Mouse (Mus musculus) right cerebral cortex, postnatal 4 days (tissue): Measurements from ENCODE around the gene Plxna3.
A peak's percentile ranks its signal among the peaks of the same experiment; 100 is the strongest.
"Not testable (repeated sequence)": the region's sequence is repeated elsewhere in the genome, so short reads cannot be mapped to it uniquely, and the experiment has no call there.

Source experiments
- DNase-seq: peaks from one replicate; pipeline ENCODE4 v3.0.0-alpha.2; 2022

Plxna3 gene

GRCm38 (mm10) chrX:74328725-74329161 is at the start of gene Plxna3:
TSS of gene Plxna3 (plus strand) at chrX:74329066.
- peak; percentile 77 for DNase-seq

GRCm38 (mm10) chrX:74281041-74281731 is 47.7 kb upstream of the Plxna3 start:
- DNase-seq = no peak

GRCm38 (mm10) chrX:74281732-74282394 is 47.0 kb upstream of the Plxna3 start, which contains the start of the genes Taz and Dnase1l1:
TSS of gene Taz (plus strand) at chrX:74281912.
TSS of gene Dnase1l1 (minus strand) at chrX:74282337.
- peak; percentile 23 for DNase-seq

DNA sequence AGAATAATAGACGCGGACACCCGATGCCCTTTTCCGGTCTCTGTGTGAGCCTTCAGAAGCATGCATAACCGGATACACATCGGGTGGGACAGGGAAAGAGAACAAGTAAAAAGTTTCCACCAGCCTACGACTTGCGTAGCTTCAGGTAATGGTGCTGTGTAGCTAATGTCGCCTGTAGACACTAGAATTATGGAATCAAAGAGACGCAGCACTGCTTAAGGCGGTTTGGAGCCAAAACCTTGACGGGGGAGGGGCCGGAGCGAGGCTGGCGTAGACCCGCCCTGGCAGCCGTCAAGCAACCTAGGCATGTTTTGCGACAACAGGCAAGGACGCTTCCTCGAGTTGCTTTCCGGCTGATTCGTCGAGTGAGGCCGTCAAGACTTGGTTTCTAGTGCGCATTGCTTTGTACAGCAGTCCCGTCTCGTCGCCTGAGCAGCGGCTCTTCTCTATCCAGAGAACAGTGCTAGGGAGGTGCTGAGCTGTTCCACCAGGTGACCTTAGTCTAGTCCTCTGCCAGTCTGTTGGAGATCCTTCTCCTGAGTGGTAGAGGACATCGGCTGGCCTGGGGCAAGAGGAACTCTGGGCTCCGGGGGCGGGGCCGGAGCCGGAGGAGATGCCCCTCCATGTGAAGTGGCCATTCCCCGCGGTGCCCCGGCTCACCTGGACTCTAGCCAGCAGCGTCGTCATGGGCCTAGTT is 46.3 kb upstream of the Plxna3 start:
- DNase-seq = peak; percentile 79

GRCm38 (mm10) chrX:74283092-74283437 is 45.8 kb upstream of the Plxna3 start:
- no peak for DNase-seq

GRCm38 (mm10) chrX:74293431-74293830 is 35.4 kb upstream of the Plxna3 start:
- DNase-seq = no peak

DNA sequence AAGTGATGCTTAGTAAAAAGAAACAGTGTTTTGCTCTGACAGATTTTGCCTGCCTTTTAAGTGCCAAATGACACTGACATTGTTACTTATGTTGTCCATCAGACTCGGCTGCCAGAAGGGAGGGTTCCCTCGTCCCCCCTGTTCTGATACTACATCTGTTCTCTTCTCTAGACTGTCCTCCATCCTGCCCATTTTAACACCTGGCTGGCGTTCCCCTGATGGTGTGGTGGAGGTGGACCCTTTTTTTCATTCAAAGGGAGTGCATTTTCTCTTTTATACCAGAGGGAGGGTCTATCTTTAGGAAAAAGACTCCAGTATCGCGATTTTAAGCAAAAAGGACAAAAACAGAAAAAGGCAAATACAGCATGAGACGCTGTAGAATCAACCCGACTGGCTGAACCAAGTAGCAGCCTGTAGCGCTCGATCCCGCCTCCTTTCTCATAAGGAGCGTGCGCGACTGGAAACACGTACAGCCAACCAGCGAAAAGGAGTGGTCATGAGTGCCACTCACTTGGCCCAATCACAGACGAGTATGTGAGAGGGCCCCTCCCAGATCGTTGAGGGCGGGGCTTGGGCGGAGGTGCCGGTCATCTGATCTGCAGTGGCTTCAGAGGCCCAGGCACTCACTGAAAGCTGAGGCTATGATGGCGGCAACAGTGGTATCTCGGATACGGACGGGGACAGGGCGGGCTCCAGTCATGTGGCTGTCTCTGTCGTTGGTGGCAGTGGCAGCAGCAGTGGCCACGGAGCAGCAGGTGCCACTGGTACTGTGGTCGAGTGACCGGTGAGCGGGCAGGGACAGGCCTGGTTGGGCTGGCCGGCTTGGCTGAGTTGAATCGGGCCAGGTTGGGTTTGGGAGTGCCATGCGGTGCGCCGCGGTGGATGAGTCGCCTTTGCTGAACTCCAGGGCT is 32.1 kb upstream of the Plxna3 start, which contains the start of gene Atp6ap1:
Atp6ap1 (plus strand) TSS at position 560 of the 911 bp plus-strand sequence.
- DNase-seq = peak; percentile 86

DNA sequence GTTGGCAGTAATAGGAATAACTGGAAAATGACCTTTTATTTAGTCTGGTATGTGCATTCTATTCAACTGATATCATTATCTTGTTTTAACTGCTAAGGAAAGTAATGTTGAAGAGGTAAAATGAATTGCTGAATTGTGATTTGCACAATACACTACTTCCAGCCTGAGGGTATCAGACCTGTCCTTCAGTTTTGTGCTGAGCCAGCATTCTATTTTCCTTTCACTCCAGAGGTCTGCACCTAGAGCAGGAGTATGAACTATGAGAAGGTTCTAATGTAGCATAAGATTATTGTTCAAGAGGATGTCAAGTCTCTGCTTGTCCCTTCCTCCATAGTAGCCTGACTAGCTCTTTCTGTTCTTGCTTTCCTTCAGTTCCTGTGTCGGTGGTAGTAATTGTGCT is 30.5 kb upstream of the Plxna3 start:
- DNase-seq = no peak

- DNase-seq = no peak
These were observed 29.1 kb upstream of the Plxna3 start for GRCm38 (mm10) chrX:74299721-74300120.

DNA sequence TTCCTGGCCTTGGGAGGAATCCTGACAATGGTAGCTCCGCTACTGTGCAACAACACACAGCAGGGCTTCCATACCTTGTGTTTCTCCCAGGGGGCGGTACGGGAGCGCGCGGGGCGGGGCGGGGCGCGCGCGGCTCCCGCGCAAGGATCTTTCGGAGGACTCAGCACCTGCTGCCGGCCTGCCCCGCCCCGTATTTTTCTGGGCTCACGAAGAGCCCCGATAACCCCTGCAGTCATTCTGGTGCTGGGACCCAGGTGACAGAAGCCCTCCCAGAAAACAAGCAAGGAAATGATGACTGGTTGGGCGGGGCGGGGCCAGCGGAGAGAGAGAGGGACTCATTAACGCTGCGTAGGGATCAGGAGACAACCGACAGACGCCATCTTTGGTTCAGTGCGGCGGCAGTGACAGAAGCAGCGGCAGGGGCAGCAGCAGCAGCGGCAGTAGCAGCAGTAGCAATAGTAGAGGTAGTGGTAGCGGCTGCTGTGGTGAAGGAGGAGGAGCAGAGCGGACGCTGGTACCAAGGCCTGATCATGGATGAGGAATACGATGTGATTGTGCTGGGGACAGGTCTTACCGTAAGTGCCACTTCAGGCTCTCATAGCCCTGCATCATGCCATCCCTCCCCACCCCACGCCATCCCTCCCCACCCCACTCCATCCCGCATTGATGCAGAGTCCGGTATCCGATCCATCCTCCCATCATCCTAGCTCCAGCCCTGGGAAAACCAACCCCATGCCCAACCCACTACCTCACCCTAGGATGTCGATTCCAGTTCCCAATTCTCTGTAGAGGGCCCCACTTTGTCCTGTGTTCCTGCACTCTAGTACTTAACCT is 23.8 kb upstream of the Plxna3 start, which contains the start of gene Gdi1:
Gdi1 (plus strand) TSS at position 132 of the 834 bp plus-strand sequence.
- peak; percentile 72 for DNase-seq

- DNase-seq = peak; percentile 78
These were observed 16.1 kb upstream of the Plxna3 start, which contains the start of gene Fam50a for GRCm38 (mm10) chrX:74312540-74313464. TSS of gene Fam50a (plus strand) at chrX:74313033.

DNA sequence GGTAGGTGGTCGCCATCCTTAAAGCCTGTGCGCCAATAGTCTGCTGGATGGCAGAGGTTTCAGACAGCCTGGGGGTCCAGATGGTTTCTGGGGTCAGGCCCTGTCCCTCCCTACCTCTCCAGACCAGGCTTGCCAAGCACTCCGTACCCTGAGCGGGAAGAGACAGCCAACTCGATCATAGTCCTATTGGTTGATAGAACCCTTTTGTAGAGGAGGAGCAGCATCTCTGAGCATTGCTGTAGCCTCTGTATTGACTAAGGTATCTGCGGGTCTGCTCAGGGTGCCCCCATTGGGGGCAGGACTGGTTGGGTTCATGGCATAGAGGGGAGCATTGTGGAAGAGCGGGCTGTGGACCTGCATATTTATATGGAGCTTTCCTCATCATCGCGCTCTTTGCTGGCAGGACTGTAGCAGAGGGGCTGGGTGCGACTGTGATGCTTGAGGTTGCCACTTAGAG is 377 bp downstream of the Plxna3 start:
- DNase-seq = no peak

- no peak for DNase-seq
These were observed 1.5 kb downstream of the Plxna3 start for GRCm38 (mm10) chrX:74330166-74330930.

DNA sequence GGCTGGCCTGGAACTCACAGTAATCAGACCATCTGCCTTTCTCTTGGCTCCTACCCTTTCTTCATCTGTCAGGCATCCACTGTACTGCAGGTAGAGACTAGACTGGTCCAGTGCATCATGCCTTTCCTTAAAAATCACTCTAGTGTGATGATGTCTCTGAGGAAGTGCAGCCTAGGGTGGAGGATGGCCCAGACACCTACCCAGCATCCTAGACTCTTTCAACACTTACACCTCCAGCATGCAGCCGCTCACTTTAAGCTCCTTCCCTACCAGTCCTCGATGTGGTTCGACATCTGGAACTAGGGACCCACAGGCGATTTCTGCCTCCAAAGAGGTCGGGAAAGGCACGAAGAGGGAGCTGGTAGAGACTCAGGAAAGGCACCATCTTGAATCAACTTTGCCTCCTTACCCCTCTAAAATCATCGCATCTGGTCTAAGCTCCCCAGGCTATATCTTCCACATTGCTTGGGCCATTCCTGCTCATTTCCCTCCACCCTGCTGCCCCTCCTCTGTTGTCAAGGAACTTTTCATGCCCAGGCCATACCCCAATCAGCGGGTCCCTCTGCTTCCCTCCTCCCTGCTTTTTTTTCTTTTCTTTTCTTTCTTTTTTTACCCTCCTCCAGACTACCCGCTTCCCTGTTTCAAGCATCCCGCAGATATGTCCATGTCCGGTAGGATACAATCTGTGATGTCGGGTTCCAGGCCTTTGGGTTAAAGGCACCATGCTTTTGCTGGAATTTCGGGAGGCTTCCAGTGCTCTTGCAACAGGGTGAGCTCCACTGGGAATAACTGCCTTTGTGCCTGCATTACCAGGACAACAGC is 24.0 kb downstream of the Plxna3 start:
- DNase-seq = no peak

GRCm38 (mm10) chrX:74353467-74353770 is 24.6 kb downstream of the Plxna3 start, which contains the start of gene Lage3:
TSS of gene Lage3 (minus strand) at chrX:74353618.
- peak; percentile 76 for DNase-seq

- not testable (repeated sequence) for DNase-seq
These were observed 28.2 kb downstream of the Plxna3 start for GRCm38 (mm10) chrX:74357069-74357468.

- DNase-seq = no peak
These were observed 30.3 kb downstream of the Plxna3 start for GRCm38 (mm10) chrX:74359171-74359570.

DNA sequence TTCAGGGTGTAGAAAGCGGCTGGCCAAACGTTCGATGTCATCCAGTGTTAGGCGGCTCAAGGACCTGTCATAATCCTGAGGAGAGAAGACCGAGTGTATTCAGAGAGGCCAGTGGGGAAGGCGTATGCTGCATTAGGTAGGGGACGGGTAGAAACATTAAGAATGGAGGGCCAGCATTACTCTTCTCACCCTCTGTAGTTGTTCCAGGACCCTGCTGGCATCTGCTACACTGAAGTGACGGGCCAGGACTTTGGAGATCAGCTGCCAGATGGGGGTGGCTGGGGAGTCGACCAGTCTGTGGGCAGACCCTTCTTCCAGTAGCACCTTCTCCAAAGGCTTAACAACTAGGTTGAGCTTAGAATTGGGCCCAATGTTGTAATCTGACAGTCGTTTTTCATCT is 38.6 kb downstream of the Plxna3 start:
- DNase-seq = no peak
